Mouse (Mus musculus): ENCODE measurements around the gene B3galt4.
A peak's percentile ranks its signal among the peaks of the same experiment; 100 is the strongest.
"Not testable (repeated sequence)": the region's sequence is repeated elsewhere in the genome, so short reads cannot be mapped to it uniquely, and the experiment has no call there.

The B3galt4 gene

DNA sequence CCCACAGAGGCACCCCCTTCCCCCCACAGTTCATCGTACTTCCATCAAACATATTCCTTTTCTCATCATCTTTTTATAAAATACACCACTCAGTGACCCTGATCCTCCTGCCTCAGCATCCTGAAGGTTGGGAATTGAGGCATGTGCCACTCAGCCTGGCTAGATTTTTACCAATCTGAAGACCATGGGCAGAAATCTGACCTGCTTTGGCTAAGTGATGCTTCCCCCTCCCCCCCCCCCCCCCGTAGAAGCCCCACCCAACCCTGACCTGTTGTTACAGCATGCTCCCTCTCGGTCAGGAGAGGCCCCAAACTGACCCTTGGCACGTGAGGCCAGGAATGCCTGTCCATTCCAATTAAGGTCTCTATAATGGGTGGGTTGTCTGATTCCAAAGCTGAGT, 46.5 kb downstream of the B3galt4 start, which contains the start of gene Platr17:
TSS of gene Platr17 (plus strand) at position 301 of the 400 bp plus-strand sequence.
- not testable (repeated sequence) for DNase-seq (ENCODE audit: low read depth)

DNA sequence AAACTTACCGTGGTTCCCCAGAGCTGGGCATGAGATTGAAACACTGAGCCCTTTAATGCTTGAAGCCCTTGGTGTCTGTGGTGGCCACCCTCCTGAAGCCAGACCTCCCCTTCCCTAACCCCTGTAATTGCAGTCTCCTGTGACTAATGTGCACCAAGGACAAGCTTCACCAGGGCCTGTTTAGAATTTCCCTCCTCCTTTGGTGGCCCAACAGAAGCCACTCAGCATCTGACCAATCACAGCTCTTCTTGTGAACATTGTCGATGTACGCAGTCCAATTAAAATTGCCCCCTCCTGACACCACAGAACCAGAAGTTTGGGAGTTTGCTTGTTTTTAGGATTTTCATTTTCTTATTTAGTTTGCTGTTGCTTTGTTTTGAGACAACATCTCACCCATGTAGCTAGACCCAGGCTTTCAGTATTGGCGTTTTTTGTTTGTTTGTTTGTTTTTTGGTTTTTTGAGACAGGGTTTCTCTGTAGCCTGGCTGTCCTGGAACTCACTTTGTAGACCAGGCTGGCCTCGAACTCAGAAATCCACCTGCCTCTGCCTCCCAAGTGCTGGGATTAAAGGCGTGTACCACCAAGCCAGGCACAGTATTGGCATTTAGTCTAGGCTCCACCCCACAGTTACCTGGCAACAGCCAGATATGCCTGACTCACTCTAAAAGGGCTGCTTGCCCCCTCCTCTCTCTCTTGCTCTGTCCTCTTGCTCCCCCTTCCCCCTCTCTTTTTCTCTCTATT, 47.2 kb downstream of the B3galt4 start:
- not testable (repeated sequence) for DNase-seq (ENCODE audit: low read depth)

DNA sequence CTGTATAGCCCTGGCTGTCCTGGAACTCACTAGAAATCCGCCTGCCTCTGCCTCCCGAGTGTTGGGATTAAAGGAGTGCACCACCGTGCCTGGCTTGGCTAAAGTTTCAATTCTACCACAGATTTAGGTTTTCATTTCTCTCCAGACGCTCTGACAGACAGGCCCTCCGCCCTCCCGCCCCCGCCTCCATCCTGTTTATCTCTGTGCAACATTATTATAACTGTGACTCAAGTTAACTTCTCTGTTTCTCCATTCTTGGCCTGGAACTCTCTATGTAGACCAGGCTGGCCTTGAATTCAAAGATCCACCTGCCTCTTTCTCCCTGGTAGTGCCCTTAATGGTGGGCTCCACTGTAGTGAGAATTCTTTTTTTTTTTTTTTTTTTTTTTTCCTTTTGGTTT, 48.8 kb downstream of the B3galt4 start:
- DNase-seq (ENCODE audit: low read depth): no peak

DNA sequence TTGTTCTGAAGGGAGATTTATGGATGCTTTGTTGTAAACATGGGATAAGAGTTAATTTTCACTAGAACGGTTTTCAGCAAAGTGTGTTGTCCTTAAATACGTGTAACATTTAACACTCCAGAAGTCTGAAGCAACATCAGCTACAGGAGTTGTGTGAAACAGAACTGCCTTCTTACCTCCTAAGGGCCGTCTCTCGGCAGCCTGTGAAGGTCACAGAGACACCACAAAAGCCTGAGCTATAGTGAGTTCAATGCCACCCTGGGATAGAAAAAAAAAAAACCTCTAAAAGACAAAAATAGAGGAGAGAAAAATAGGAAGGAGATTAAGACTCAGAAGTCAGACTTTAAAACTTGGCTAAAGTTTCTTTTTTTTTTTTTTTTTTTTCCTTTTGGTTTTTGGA, 49.2 kb downstream of the B3galt4 start:
- DNase-seq (ENCODE audit: low read depth): no peak

DNA sequence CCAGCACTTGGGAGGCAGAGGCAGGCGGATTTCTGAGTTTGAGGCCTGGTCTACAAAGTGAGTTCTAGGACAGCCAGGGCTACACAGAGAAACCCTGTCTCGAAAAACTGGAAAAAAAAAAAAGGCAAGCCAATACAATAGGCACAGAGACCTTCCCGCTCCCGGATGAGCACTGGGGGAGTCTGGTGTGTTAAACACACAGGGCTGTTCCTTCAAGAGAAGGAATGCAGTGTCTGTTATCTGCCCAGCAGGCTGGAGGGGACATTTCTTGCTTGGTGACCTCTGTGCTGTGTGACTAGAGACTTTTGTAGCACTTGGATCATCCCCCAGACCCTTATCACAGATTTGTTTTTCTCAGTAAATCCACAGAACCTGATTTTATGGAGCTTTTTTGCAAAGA, 49.6 kb downstream of the B3galt4 start:
- DNase-seq (ENCODE audit: low read depth): no peak

DNA sequence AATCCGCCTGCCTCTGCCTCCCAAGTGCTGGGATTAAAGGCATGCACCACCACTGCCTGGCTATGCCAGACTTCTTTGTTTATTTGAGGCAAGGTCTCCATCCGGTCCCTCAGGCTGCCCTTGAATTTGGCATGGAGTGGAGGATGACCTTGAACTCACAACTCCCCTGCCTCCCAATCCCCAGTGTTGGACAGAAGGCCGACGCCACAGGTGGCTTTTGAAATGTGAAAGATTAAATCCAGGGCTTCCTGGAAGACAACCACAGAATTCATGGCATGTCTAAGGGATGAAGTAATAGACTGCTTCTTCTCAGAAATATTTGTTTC, 50.3 kb downstream of the B3galt4 start:
- DNase-seq (ENCODE audit: low read depth): no peak

DNA sequence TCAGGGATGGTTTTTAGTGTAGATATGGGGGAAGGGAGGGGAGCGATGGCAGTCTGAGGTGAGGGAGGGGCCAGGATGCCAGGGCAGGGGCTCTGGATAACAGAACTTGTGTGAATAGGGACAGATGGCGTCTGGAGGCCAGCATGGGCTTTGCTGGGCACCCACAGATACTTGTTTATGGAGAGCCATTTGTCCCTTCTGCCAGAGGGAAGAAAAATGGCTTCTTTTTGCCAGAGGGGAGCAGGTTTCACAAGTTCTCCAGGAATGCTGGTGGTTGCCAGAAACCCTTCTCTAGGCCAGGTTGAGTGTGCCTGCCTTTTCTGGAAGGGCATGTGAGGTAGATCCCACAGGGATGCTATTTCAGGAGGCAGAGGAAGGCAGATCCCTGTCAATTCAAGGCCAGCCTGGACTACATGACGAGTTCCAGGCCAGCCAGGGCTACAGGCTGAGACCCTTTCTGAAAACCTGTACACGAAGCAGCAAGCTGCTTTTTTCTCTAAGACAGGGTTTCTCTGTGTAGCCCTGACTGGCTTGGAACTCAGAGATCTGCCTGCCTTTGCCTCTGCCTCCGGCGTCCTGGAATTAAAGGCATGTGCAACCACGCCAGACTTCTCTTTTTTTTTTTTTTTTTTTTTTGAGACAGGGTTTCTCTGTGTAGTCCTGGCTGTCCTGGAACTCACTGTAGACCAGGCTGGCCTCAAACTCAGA, 50.9 kb downstream of the B3galt4 start:
- DNase-seq (ENCODE audit: low read depth): peak; percentile 24

Measured in NIH3T3 (cell line).